Mouse (Mus musculus): ENCODE data around the gene Kiz.

Kiz gene

GRCm38 (mm10) chr2:146975453-146976028 is 119.9 kb downstream of the Kiz start:
- no peak for DNase-seq (ENCODE audit: low spot score in 2 of 2)

DNA sequence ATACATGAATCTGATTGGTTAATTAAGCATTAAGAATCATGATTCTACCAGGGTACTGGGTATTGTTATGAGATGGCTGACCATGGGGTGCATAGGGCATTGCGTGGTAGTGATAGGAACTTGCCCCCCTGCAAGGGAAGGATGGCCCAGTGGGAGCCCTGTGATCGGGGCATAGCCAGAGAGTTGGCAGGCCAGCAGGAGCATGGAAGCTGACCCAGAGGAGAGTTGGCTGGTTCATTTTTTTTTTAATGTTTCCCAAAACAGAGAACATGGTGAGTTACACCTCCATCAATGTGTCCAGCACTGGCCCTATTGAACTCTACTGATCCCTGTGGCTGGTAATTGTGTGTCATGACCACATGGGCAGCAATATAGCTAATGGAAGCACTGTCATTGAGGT is 127.1 kb downstream of the Kiz start:
- DNase-seq (ENCODE audit: low spot score in 2 of 2): no peak

- DNase-seq (ENCODE audit: low spot score in 2 of 2): no peak
These were observed 129.2 kb downstream of the Kiz start for GRCm38 (mm10) chr2:146984831-146985230.

GRCm38 (mm10) chr2:146985807-146986206 is 130.1 kb downstream of the Kiz start:
- no peak for DNase-seq (ENCODE audit: low spot score in 2 of 2)

DNA sequence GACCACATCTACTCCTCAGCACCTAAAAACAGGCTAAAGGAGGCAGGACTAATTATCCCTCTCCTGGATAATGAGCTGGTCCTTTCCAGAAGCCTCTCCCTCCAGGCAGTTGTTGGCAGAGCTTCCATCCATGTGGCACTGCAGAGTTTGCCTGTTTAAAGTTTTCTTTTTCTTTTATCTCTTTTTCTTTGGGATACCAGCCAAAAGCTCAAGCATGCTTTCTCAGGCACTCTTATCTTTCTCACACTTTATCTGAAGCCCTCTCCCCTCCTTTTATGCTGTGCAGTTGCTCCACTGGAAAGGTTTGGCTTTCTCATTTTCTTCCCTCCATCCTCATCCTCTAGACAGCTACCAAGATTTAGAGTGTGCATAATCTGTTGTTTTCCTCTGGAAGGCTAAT is 130.8 kb downstream of the Kiz start:
- DNase-seq (ENCODE audit: low spot score in 2 of 2): no peak

DNA sequence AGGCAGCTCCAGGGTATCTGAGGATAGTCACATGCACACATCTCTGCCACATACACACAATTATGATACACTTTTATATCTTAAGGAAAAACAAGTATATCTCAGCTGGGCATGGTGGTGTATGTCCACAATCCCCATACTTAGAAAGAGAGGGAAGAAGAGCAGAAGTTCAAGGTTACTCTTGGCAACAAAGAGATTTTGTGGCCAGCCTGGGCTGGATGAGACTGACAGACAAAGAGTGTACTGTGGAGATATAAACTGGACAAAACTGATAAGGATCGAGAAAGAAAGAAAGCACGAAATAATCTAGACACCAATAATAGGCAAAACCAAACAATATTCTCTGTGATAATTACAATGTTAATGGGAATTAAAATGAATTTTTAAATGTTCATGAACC is 151.6 kb downstream of the Kiz start:
- no peak for DNase-seq (ENCODE audit: low spot score in 2 of 2)

DNA sequence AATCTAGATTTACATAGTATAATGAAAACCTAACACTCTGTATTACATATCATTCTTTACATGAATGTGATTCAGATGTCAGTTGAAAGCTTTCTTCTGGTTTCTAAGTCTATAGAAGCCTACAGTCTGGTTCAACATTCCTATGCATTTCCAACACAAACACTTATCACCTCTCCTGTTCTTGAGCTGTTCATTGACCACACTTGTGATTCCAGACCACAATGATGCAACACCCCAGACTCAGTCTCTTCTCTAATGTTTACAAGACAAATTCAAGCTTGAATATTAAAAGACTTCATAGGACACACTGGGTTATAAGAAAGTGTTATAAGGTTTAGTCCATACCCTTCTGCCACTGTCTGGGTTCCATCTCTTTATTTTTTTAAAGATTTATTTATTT is 153.4 kb downstream of the Kiz start:
- no peak for DNase-seq (ENCODE audit: low spot score in 2 of 2)

DNA sequence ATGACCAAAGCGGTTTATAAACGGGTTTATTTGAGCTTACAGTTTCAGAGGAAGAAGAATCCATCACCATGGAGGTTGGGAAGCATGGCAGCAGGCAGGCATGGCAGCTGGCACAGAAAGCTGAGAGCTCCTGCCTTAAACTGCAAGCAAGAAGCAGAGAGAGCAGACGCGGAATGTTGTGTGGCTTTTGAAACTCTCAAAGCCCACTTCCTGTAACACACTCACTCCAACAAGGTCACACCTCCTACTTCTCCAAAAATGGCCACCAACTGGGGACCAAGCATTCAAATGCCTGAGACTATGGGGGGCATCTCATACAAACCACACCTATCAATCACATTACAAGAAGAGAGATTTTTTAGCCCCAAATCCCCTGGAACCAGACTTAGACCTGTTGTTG is 154.5 kb downstream of the Kiz start:
- DNase-seq (ENCODE audit: low spot score in 2 of 2): no peak

DNA sequence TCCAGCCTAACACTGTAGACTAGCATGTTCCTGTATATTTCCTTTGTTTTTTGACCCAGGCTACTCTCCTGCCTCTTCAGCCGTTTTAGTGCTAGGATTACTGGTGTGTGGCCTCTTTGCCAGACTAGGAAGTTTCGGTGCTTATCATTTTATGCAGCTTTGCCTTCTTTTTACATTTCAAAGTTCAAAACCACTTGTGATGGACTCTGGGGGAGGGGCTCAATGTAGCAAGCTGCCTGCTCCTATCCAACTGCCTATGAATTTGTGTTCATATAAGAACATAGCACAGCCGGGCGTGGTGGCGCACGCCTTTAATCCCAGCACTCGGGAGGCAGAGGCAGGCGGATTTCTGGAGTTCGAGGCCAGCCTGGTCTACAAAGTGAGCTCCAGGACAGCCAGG is 155.3 kb downstream of the Kiz start:
- no peak for DNase-seq (ENCODE audit: low spot score in 2 of 2)

DNA sequence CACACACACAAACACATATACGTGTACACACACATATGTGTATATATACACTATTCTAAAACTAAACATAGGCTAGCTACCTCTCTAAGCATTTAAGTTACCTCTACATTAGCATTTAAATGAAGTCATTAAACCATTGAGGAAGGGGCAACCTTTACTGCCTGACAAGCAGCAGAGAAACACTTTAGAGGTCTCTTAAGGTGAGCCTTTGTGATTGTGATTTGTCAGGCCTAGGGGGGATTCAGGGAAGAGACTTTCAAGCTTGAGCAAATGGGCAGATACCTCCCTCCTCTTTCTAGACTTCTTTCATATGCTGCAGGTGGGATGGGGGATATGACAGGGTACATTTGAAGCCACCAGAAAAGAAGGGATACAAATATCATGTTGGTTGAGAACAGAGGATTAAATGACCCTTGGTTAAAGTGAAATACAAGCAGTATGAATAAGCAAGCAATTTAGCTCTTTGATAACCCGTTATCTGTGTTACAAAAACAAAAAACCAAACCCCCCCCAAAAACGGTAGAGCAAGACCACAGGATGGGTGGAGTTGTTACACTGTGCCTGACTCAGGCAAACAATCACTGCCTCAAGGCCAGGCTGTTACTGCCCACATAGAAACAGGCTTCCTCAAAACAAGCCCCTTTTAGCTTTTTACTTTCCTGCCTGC is 155.9 kb downstream of the Kiz start:
- DNase-seq (ENCODE audit: low spot score in 2 of 2): no peak

DNA sequence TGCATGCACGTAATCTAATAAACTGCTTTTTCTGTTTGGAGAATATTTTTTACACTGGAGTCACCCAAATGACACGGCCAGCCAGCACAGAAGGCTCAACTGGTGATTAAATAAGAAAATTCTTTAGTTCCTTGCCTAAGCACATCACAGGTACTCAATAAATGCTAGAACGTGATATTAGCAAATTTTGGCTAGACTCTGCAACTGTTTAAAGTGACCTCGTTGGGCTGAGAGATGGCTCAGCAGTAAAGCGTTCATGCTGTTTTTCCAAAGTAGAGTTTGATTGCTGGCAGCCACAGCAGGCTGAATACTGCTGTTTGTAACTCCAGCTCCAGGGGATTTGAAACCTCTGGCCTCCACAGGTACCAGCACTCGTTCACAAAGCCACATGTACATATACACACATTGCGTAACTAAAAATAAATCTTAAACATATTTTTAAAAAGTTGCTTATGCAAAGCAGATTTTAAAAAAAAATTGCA is 156.5 kb downstream of the Kiz start:
- no peak for DNase-seq (ENCODE audit: low spot score in 2 of 2)

DNA sequence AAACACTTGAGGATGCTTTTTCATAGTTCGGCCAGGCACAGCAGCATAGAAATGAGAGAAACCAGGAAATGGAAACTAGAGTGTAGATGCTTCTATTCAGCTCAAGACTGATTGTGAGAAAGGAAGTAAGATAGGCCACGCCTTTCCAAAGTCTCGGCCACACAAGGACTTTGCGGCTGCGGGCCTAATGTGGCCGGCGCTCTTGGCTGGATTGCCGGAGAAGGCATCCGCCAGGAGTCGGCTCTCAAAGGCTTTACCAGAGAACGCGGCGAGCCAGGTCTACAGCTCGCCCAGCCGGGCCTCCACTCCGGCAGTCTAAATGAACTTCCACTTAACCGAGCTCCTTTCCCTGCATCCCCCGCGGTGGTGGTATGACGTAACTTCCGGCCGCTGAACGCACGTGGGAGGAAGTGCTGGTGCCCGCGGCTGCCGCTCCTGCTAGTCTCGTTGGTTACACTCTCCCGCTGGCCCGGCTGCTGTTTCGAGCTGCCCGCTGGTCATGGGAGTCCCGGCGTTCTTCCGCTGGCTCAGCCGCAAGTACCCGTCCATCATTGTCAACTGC is 157.0 kb downstream of the Kiz start, which contains the start of gene Xrn2:
Xrn2 (plus strand) TSS at position 374 of the 562 bp plus-strand sequence.
- peak; percentile 94 to 97 for DNase-seq (ENCODE audit: low spot score in 2 of 2)

- peak; percentile 65 to 73 for DNase-seq (ENCODE audit: low spot score in 2 of 2)
These were observed 157.7 kb downstream of the Kiz start for GRCm38 (mm10) chr2:147013194-147013969.

DNA sequence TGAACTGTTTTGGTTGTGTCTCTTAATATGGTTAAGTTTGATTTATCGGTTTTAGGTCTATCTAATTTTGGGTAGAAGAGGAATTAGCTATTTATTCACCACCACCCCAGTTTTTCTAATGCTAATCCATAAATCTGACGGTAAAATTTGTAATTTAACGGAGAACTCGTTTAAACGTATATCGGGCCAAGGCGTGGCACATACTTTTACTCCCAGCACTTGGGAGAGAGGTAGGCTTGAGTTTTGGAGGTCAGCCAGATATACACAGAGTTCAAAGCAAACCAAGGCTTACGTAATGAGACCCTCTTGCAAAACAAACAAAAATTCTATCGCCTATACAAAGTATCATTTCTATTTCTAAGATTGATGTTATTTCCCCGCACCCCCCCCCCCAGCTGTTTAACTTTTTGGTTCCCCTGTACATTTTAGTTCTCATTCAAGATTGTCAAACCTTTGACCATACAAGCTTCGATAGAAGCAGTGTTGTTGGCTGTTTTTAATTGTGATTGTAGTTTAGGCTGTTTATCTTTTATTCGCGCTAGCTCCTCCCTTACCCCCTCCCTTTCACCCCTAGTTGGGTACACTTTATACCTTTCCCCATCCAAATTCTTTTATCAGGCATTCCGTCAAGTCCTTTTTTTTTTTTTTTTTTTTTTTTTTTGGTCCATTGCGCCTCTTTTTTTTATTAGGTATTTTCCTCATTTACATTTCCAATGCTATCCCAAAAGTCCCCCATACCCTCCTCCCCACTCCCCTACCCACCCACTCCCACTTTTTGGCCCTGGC is 158.6 kb downstream of the Kiz start:
- no peak for DNase-seq (ENCODE audit: low spot score in 2 of 2)

Measured in frontal cortex, postnatal 10 days (tissue).